Mouse (Mus musculus) left cerebral cortex, adult 8-10 months (tissue): ENCODE data around the gene Smim5. TPM values are rescaled to one million over a fixed set of nuclear protein-coding genes. Genes with fewer than 3 reads are reported as not detected.

ENCODE experiments used
- DNase-seq, 2 experiments: peaks; one replicate each; pipeline ENCODE4 v3.0.0; 2022; ENCODE audit warnings: low spot score in 2 of 2
- total RNA-seq, 4 experiments: library from RNA; stranded (reverse); gene quantifications; 2 replicates each; pipeline ENCODE4 v1.2.4; 2022

Smim5 gene
- total RNA-seq, 4 experiments from 2014 or later, result 0.78 to 1.6 (median 0.95) TPM; not detected in 1

DNA sequence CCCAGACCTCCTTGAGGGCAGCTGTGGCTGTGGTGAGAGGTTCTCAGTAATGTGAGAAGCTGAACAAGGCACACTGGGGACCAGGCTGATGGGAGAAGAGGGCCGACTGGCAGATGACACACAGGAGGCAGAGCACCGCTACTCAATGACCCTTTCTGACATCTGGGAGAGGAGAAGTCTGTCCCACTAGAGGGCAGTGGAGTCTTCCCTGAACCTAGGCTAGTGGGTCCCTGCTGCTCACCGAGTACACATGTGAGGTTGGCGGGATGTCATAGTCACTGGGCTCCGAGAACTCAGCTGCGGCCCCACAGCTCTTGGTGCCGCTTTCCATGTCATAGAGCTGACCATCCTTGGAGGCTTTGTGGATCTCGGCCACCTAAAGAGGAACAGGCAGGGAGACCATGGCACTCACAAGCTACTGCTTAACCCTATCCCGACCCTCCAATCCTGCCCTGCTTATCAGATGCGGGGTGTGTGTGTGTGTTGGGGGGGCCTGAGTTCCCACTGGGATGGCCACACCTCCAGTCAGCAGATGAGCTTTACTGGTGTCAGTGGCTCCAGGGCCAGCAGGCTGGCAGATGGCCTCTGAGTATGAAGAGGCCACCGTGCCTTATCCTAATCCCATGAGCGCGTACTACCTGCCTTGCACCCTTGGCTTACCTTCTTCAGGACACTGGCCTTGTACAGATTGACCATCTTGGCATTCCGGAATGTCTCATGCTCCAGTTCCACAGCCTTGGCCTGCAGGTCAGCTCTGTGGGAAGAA, 4.8 kb upstream of the Smim5 start:
- DNase-seq, result no peak

DNA sequence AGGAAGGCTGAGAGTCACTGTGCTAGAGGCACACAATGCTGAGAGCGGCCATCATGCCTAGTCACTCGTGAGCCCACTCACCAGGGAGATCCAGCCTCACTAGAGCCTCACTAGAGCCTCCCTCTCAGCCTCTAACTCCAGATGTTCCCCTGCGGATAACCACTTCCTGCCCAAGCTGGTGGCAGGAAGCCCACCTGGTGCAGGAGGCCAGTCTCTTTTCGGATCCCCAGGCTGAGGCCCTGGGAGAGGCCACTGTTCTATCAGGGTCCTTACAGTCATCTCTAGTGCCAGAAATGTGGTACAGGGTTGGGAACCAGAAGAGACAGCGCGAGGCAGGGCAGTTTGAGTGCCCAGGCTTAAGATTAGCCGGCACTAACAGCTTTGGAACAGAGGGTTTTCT, 1.3 kb upstream of the Smim5 start:
- DNase-seq, result no peak

GRCm38 (mm10) chr11:115898886-115899285, 880 bp upstream of the Smim5 start:
- DNase-seq, result peak; percentile 42 to 83

GRCm38 (mm10) chr11:115900561-115901337, 983 bp downstream of the Smim5 start:
- DNase-seq, result no peak

GRCm38 (mm10) chr11:115901338-115902161, 1.8 kb downstream of the Smim5 start:
- DNase-seq, result no peak

- DNase-seq, result no peak
Measured at GRCm38 (mm10) chr11:115902177-115902576, 2.4 kb downstream of the Smim5 start.

- no peak for DNase-seq
Measured at GRCm38 (mm10) chr11:115902831-115903230, 3.1 kb downstream of the Smim5 start.

DNA sequence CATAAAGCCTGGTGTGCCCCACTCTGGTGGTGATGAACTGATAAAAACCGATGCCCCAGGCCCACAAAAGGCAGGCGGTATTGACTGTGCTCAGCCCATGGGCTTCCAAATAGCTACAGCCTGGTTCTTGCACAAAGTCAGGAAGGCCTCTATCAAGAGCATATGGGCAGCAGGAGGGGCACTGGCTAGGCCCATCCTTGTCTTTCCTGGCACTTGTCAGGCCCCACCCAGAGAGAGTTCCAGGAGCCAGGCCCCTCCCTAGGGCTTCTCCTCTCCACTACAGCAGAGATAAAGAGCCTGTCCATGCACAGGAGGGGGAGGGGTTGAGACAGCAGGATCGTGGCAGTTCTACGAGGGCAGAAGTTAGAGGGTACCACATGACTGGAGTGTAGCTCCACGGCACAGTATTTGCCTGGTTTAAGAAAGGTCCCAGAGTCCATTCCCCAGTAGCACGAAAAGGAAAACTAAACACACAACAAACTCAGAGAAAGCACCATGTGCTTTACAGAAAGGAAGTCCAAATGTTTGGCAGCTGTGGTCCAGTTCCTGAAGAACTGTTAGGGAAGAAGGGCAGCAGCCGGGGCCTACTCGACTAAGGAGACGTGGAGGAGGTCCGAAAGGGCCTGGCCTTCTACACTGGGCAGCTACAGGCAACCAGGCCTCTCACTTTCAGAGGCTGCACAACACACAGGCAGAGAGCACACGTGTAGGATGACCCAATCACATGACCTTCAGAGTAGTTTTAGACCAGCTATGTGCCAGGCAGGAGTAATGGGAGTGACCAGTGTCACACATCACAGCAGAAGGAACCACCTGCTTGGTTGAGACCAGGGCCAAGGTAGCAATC, 3.8 kb downstream of the Smim5 start:
- no peak for DNase-seq

GRCm38 (mm10) chr11:115904231-115904955, 4.6 kb downstream of the Smim5 start:
- no peak for DNase-seq

- DNase-seq, result no peak
Measured at GRCm38 (mm10) chr11:115904956-115905790, 5.4 kb downstream of the Smim5 start.

DNA sequence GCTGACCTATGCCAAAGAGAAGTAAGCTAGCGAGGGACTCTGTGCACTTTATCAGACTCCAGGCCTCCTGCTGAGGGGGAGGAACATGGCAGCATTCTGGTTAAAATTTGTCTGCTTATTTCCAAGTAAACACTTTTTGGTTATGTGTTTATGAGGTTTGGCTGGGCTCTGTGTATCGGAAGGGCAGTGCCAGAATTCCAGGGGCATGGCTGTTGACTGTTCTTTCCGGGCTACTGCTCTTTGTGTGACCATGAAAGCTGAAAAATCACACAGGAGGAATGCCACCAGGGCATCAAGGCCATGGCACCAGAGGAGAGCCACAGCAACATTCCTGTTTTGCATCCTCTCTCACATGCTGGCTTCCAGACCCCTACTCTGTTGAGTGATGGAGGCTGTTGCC, 6.3 kb downstream of the Smim5 start:
- no peak for DNase-seq

- DNase-seq, result no peak
Measured at GRCm38 (mm10) chr11:115906521-115906920, 6.8 kb downstream of the Smim5 start.

DNA sequence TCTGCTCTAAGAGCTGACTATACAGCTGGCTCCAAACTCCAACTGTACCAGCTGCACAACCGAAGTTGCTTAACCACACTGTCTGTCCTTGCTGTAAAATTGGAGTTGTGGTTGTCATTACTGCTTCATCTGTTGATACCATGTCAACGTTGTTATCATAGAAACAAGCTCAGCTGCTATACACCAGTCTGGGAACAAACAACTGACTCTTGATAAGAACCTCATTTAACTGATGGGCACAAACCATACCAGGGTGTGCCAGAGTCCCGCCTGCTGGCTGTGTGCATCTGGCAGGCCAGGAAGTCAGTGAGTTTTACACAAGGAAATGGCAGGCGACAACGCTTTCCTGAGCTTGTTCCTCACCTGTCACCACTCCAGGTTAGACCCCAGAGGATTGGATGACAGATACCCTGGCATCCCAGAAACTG, 11.4 kb downstream of the Smim5 start:
- no peak for DNase-seq

GRCm38 (mm10) chr11:115911632-115912376, 12.0 kb downstream of the Smim5 start, which contains the start of gene Smim6:
Smim6 (plus strand) TSS chr11:115912017.
- DNase-seq, result no peak

- DNase-seq, result no peak
Measured at GRCm38 (mm10) chr11:115916579-115916978, 16.8 kb downstream of the Smim5 start.

DNA sequence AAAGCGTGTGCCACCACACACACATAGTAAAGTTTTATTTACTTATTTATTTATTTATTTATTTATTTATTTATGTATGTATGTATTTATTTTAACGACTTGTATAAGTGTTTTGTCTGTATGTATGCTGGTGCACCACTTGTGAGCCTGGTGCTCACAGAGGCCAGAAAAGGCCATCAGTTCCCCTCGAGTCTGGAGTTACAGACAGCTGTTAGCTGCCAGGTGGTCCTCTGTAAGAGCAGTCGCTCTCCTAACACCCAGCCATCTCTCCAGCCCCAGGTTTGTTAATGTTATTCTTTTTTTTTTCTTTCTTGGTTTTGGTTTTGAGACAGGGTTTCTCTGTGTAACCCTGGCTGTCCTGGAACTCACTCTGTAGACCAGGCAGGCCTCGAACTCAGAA, 18.9 kb downstream of the Smim5 start:
- DNase-seq, result no peak

- no peak for DNase-seq
Measured at GRCm38 (mm10) chr11:115919073-115919472, 19.3 kb downstream of the Smim5 start.

DNA sequence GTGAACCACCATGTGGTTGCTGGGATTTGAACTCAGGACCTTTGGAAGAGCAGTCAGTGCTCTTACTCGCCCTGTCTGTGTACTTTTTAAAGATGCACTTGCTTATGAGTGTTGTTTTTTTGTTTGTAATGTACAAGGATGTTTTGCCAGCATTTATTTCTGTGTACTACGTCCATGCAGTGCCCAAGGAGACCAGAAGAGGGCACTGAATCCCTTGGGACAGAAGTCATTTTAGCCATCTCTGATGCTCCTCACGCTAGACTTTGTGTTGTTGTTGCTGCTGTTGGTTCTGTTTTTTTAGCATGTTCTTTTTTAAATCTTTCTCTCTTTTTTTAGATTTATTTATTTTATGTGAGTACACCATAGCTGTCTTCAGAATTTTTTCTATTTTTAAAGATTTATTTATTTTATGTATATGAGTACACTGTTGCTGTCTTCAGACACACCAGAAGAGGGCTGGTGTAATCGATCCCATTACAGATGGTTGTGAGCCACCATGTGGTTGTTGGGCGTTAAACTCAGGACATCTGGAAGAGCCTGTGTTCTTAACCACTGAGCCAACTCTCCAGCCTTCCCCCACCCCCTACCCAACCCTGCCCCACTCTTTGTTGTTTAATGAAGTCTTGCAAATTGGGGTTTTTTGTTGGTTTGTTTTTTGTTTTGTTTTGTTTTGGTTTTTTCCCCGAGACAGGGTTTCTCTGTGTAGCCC, 20.5 kb downstream of the Smim5 start:
- DNase-seq, result no peak
